Mouse (Mus musculus): ENCODE measurements around the gene Sqstm1.

Gene Sqstm1

GRCm38 (mm10) chr11:50230481-50231304 lies 20.1 kb upstream of the Sqstm1 start:
- peak; percentile 25 for DNase-seq (ENCODE audit: low spot score)

GRCm38 (mm10) chr11:50229252-50229910 lies 18.8 kb upstream of the Sqstm1 start:
- DNase-seq (ENCODE audit: low spot score) = no peak

- peak; percentile 34 for DNase-seq (ENCODE audit: low spot score)
Observed at GRCm38 (mm10) chr11:50228772-50229171, 18.1 kb upstream of the Sqstm1 start.

- no peak for DNase-seq (ENCODE audit: low spot score)
Observed at GRCm38 (mm10) chr11:50227736-50228135, 17.1 kb upstream of the Sqstm1 start.

GRCm38 (mm10) chr11:50227226-50227625 lies 16.6 kb upstream of the Sqstm1 start:
- DNase-seq (ENCODE audit: low spot score) = no peak

GRCm38 (mm10) chr11:50226406-50226805 lies 15.8 kb upstream of the Sqstm1 start:
- DNase-seq (ENCODE audit: low spot score) = no peak

GRCm38 (mm10) chr11:50225611-50226378 lies 15.2 kb upstream of the Sqstm1 start:
- peak; percentile 48 for DNase-seq (ENCODE audit: low spot score)

- peak; percentile 90 for DNase-seq (ENCODE audit: low spot score)
Observed at GRCm38 (mm10) chr11:50224671-50225530, 14.3 kb upstream of the Sqstm1 start.

GRCm38 (mm10) chr11:50223783-50224662 lies 13.4 kb upstream of the Sqstm1 start:
- no peak for DNase-seq (ENCODE audit: low spot score)

GRCm38 (mm10) chr11:50222559-50223276 lies 12.1 kb upstream of the Sqstm1 start:
- DNase-seq (ENCODE audit: low spot score) = no peak

- no peak for DNase-seq (ENCODE audit: low spot score)
Observed at GRCm38 (mm10) chr11:50219833-50220232, 9.2 kb upstream of the Sqstm1 start.

- DNase-seq (ENCODE audit: low spot score) = no peak
Observed at GRCm38 (mm10) chr11:50217811-50218210, 7.2 kb upstream of the Sqstm1 start.

GRCm38 (mm10) chr11:50216724-50217366 lies 6.2 kb upstream of the Sqstm1 start:
- DNase-seq (ENCODE audit: low spot score) = no peak

GRCm38 (mm10) chr11:50215633-50216032 lies 5.0 kb upstream of the Sqstm1 start:
- no peak for DNase-seq (ENCODE audit: low spot score)

- DNase-seq (ENCODE audit: low spot score) = no peak
Observed at GRCm38 (mm10) chr11:50214631-50215030, 4.0 kb upstream of the Sqstm1 start.

GRCm38 (mm10) chr11:50212848-50213758 lies 2.5 kb upstream of the Sqstm1 start:
- DNase-seq (ENCODE audit: low spot score) = peak; percentile 85

GRCm38 (mm10) chr11:50212060-50212739 lies 1.6 kb upstream of the Sqstm1 start:
- no peak for DNase-seq (ENCODE audit: low spot score)

Data from urinary bladder, postnatal 14 days (tissue).